Mouse (Mus musculus): ENCODE data around the gene Unc5b.
A peak's percentile ranks its signal among the peaks of the same experiment; 100 is the strongest.

Unc5b gene

DNA sequence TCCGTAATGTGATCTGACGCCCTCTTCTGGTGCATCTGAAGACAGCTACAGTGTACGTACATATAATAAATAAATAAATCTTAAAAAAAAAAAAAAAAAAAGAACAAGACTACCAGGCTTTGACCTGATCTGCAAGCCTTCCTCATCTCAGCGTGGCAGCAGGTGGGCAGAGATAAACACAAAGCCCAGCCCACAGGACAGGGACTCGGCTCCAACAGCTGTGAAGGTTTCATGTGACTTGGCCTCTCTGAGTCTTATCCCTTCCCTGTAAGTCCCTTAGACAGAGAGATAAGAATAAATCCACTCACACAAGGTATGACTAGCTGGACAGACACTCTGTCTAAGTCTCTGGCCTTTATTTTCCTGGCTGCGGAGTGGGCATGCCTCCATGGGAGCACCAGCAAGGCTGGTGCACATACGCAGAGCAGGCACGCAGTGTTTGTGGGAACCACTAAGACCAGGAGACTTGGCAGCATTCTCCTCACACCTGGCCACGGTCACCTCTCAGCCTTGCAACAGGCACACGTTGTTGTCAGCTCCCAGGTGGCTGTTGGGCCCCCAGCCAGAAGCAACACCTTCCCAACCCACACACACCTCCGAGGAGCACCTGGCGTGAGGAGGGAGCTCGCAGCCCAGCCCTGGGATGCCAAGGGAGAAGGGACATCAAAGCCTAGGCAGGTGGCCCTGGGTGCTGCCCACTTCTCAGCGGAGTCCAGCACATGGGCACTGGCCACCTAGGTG lies 33.5 kb downstream of the Unc5b start:
- DNase-seq: no peak

DNA sequence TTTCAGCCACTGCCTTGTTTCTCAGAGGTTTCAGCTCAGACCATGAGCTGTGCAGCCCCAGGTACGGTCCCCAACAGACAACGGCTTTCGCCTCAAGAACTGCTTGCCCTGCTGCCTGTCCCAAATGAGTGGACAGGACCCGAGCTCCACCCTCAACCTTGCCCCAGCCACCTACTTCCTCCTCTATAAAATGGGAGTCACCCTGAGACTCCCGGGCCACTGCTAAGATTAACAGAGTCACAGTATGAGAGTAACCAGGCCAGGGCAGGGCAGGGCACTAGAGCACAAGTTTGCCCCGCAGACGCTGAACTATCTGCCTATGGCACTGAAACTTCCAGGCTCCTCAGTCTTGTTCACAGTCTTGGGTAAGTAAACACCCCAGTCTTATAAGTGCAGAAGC lies 34.9 kb downstream of the Unc5b start:
- no peak for DNase-seq

DNA sequence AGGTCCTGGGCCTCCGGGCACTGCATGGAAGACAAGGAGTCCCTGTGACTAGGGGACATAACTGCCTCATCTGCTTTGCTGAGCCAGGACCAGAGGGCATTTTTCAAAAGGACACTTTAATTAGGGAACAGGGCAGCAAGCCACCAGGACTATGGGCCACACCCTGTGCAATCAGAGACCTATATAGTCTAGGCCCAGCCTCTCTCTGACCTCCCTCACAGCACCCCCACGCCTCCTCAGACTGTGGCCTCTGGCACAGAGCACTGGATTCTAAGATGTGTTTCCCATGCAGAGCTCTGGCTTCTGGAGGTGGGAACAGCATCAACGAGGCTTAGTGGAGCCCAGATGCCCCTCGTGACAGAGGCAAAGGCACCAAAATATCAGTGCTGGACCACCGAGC lies 35.4 kb downstream of the Unc5b start:
- DNase-seq: no peak

DNA sequence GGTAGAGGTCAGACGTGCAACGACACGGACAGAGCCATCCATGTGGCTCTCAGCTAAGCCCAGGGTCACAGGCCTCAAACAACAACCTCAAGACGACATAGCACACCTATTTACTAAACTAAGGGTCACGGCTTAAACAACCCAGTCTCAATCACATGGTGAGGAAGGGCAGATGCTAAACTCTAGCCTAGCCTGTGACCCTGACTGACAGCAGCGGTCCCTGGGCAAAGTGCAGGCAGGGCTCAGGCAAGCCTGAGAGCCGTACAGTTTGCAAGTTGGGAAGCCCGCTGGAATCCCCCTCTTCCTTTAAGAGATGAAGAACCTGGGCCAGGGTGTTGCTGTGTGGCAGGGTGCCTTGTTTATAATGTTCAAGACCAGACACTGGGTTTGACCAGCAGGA lies 36.6 kb downstream of the Unc5b start:
- no peak for DNase-seq

DNA sequence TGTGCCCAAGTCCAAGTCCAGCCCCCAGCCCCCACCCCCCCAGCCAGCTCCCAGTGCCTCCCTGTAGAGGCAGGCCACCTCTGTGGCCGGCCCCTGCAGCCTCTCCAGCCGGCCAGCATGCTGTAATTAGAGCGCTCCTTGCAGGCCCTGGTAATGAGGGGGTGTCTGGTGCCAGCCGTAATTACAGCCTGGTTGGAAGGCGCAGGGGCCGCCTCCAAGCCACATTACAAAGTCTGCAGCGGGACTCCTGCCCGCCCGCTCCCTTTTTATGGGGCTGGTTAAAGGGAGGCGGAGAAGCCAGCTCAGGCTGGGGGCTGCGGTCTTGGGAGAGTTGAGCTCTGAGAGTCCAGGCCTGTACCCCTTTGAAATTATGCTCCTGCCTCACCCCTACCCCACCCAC lies 37.0 kb downstream of the Unc5b start:
- DNase-seq: no peak

DNA sequence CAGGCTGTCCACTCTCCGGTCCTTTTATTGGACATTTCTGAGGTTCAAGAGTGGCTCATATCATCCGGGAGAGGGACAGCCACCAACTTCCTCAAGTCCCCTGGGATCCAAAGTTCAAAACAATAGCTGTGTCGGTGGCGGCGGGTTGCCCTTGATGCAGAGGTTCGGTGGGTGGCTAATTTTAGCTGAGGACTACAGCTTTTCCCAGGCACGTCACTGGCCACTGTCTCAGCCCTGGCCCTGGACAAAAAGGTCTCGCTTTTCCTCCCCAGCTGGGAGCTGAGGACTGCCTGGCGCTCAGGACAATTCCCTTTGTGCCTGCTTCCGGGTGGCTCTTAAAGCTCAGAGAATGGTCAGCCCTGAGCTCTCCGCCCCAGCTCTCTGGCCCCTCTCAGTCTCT lies 38.5 kb downstream of the Unc5b start:
- peak; percentile 65 to 77 for DNase-seq

DNA sequence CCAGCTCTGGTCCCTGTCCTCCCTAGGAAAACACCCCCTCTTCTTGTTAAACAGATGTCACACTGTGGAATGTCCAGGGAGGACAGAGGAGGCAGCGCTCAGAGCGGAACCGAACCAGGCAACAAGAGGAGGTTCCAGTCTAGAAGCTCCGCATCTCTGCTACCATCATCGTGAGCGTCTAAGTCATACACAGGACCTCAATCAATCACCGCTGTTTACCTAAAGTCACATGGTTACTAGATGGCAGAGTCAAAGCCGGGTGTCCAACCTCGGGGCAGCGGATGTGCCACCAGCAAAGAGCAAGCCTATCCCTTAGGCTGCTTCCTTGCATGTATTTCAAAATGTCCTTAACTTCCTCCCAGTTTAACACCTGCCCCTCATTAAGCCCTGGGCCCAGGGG lies 39.0 kb downstream of the Unc5b start:
- no peak for DNase-seq

DNA sequence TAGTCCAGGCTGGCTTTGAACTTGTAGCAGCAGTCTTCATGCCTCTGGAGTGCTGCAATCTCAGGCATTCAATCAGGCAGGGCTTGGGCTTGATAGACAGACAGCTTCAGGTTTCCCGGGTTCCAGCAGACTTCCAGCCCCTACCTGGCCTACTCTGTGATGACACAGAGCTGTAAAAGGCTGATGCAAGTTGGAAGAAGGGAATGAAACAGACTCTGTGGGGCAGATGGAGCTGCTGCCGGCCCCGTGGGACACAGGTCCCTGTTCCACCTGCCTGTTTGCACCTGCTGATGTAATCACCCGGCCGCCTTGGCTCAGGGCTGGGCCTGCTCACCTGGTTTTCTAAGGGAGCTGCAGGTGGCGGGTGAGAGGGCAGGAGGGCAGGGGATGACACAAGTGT lies 40.5 kb downstream of the Unc5b start:
- DNase-seq: no peak

DNA sequence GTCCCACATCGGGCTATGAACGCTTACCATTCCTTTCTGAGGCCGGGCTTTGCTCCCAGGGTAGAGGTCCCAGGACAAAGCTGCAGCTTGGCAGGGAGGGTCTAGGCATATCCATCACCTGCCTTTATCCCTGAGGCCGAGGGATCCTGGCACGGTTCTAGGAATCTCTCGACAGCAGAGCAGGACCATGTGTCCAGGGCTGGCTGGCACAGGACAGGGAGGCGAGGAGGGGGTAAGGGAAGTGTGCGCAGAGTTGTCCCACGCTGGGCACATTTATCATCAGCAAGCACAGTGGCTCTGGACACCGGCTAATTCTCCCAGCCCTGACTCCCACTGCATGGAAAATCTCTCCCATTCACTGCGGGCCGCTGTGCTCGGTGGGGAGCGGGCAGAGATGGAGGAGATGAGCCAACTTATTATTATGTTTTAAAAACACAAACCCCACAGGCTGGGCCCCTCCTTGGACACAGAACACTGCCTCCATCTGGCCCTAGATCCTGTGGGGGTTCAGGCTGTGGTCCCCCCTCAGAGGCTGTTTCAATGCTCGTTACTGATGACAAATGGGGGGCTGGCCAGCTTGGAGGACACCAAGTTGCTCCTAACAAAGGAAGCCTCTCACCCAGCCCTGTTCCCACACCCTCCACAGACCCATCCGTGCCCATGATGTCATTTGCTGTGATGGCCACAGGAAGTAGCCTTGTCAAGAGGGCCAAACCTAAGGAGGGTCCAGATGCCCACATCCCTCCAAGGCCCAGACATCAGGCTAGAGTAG lies 43.9 kb downstream of the Unc5b start:
- DNase-seq: no peak

DNA sequence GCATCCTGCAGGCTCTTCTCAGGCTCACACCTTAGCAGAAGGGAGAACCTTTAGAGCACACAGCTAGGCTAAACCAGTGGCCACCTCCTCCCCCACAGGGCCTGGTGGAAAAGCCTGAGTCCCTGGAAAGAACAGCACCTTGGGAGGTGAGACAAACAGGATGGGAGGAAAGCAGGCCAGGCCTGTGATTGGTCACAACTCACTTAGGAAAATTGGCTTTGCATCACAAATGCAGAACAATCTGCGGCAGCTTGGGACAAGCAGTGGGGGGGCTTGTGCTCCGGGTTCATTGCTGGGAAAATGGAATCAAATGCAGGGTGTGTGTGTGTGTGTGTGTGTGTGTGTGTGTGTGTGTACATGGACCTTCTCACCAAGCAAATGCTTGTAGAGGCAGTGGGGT lies 47.8 kb downstream of the Unc5b start:
- DNase-seq: peak in 1 of 2 experiments; percentile 23

DNA sequence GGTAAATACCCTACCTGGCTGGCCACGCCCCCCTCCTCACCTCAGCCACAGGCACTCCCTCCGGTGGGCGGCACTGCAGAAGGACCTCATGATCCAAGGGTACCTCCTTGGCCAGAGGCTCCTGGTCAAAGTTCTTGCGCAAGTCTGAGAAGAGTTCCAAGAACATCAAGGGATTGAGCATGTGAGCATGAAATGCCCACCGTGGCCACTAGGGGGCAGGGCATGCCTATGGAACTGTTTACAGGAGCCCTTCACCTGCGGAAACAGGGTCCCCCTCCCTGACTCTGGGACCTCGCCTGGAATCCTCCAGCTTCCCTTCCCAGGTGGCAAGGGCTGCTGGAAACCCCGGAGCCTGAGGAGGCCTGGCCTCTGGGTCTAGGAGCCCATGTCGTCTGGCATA lies 51.8 kb downstream of the Unc5b start:
- DNase-seq: peak; percentile 81 to 91

DNA sequence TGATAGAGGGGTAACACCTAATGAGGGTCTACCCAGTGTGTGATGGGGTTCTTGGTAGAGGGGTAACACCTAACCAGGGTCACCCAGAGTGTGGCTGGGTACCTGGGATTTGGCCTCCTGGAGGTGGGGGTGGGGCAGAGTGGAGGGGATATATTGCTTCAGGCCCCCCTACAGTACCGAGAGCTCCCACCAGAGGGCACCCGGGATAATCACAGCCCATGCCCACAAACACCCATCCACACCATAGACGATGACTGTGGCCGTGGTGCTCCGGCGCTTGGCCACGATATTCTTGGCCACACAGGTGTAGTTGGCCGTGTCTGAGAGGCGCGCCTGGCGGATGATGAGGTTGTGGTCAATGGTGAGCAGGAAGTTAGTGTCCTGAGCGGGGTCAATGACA lies 52.8 kb downstream of the Unc5b start:
- peak in 1 of 2 experiments; percentile 68 for DNase-seq

DNA sequence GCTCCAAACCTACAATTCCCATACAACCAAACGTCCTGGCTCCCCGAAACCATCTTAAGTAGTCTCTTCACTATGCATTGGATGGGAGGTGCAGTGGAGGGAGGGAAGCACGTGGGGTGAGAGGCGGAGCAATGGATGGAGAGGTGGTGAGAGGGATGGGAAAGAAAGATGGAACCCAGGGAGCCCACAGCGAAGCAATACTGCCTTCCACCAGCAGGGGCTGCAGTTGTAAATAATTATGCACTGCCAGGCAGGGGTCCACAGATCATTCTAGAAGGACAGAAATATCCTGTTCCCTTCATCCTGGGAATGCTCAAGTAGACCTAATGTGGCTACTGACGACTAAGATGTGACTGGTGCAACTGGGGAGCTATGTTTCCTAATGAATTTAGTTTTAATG lies 55.9 kb downstream of the Unc5b start:
- DNase-seq: no peak

DNA sequence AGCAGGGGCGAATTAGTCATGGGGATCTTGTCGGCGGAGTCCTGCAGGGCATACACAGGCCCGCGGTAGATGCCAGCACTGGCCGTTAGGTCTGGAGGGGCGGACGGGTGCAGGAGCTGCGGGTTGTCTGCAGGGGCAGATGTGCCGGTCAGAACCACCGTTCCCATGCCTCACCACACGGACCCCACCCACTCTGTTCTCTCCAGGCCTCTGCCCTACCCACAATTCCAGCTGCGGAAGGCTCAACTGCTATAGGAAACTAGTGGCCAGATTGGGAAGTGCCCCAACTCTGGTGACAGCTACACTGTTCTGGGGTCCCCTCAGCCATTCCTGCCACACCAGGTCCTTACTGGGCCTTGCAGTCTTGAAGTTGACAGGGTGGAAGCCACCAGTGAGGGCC lies 56.8 kb downstream of the Unc5b start:
- no peak for DNase-seq

DNA sequence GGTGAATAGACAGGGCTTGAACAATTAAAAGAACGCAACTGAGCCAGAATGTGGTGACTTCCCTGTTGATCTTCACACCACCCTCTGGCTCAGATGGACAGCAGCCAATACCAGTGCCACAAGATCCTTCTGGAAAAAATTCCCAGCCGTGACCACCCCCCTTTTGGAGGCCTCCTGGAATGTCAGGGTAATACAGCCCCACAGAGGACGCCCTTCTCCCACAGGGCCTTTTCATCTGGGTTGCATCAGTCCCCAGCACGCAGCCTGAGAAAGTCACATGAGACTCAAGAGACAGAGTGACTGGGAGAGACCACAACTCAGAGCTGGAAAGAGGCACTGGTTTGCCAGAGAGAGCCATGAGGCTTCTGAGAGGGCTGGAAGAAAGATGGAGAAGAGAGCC lies 60.5 kb downstream of the Unc5b start:
- DNase-seq: no peak

DNA sequence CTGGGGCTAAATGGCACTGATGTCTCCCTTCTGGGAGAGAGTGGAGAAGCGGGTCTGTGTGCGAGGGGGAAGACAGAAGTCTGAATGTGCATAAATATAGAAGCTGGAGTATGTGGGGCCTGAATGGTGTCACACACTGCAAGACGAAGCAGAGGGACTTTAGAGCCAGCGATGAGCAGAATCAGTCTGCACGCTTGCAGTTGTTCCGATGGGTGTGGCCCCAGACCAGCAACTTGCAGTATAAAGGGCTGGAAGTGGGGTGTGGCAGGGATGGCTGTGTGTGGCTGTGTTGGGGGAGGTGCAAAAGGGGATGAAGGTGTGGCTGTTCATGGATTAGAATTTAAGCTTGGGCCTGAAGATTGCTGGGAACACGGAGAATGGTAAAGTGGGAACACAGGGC lies 62.8 kb downstream of the Unc5b start:
- no peak for DNase-seq

DNA sequence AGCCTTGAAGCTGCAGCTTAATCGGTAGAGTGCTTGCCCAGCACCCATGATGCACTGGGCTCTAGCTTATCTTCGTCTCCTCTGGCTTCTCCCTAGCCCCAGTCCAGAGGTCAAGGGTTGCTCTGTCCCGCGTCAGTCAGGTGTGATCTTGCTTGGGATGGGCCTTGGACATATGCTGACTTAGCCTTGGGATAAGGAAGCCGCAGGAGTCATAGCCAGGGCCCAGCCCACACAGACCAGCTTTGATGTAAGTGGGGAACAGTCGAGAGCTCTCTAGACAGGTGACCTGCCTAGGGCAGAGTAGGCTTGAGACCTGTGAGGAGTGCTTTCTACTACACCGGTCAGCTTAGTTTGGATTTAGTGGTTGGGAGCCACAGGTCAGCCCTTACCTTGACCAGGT lies 64.0 kb downstream of the Unc5b start:
- no peak for DNase-seq

DNA sequence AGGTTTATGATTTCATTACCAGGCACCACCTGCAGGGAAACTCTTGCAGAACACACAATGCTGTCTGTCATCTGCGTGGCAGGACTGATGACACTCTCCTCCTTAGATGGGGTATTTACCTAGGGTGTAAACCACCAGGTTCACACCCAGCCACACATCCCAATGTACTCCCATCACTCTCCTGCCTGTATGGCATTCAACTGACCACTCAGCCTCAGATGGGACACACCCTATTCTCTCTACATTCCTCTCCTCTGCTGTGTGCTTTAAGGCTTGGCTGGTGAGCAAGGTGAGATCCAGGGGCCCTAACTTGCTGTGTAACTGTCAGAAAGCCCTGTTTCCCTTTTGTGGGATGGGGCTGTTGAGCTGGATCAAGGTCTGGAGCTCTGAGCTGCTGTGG lies 69.3 kb downstream of the Unc5b start:
- no peak for DNase-seq

DNA sequence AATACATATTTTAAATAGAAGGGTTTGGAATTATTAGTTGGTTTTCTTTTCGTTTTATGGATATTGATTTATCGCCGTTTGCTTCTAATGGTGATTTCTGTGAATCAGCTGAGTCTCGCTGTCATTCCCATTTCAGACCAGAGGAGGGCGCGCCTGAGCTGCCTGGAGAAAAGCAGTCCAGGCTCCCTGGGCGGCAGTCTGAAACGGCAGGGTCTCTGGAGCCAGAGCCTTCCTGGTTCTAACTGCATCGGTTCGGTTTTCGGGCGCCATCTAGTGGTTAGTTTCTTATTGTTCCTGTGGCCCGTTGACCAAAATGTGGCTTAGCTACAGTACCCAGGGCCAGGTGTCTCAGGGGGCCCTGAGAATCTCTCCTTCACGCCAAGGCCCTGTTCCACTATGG lies 71.0 kb downstream of the Unc5b start:
- DNase-seq: peak; percentile 96

DNA sequence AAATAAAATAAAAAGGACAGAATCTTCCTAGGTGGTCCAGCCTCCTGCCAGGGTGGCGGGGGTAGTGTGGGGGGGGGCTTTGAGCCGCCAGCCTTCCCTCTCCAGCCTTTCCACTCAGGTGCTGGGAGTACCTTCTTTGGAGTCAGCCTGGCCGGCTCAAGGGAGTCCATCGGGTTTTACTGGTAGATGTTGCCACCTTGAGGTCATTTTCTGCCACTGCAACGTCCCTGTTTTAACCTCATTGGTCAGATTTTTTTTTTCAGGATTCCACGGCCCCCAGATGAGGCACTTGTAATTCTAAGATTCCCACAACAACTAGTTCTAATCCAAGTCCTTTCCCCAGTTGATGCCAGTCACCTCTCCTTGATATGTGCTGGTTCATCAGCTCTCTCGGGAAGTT lies 74.4 kb downstream of the Unc5b start:
- DNase-seq: peak; percentile 77 to 86

DNA sequence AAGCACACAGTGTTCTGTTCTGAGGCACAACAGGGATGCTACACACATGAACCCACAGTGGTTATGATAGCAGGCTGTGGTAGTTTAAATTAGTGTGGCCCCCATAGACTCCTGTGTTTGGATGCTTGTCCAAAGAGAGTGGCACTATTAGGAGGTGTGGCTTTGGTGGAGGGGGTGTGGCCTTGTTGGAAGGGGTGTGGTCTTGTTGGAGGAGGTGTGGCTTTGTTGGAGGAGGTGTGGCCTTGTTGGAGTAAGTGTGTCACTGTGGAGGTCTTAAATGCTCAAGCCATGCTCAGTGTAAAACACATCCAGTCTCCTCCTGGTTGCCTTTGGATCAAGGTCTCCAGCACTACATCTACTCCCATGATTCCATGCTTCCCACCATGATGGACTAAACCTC lies 75.2 kb downstream of the Unc5b start:
- no peak for DNase-seq

DNA sequence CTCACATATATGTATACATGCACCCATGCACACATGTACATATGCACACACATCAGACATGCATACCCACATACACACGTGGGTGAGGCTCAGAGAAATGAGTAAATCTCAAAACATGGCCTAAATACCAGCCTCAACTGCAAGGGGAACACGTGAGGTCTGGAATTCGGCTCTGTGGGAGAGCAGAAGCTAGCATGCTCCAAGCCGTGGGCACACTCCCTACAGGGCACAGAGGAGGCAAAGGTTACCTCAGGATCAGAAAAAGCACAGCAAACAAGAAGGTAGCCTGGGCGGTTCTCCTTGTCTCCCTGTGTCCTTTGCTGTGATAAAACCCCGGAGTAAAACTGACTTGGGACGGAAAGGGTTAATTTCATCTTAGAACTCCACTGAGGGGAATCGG lies 77.4 kb downstream of the Unc5b start:
- DNase-seq: peak; percentile 72 to 80

DNA sequence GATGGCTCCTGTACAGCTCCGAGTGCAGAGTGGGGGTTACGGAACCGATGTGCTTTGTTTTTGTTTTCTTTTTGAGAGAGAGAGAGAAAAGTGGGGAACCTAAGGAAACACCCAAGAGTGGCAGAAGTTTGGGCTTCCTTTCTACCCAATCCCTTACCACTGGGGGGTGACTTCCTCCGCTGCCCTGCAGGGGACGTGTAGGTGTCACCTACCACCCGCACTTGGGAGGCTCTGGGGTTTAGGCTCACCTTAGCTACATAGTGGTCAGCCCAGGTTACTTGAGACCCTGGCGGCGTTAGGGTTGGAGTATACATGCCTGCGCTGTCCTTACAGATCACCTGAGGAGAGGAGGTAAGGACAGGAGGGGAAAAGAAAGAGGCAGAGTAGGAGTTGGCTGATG lies 78.1 kb downstream of the Unc5b start:
- DNase-seq: no peak
